Mouse (Mus musculus) thymus, postnatal 25 days (tissue): ENCODE measurements around the gene Flvcr2.
"Not testable (repeated sequence)": the region's sequence is repeated elsewhere in the genome, so short reads cannot be mapped to it uniquely, and the experiment has no call there.

Source experiments
- DNase-seq: peaks from one replicate; pipeline ENCODE4 v3.0.0; 2022

The Flvcr2 gene

DNA sequence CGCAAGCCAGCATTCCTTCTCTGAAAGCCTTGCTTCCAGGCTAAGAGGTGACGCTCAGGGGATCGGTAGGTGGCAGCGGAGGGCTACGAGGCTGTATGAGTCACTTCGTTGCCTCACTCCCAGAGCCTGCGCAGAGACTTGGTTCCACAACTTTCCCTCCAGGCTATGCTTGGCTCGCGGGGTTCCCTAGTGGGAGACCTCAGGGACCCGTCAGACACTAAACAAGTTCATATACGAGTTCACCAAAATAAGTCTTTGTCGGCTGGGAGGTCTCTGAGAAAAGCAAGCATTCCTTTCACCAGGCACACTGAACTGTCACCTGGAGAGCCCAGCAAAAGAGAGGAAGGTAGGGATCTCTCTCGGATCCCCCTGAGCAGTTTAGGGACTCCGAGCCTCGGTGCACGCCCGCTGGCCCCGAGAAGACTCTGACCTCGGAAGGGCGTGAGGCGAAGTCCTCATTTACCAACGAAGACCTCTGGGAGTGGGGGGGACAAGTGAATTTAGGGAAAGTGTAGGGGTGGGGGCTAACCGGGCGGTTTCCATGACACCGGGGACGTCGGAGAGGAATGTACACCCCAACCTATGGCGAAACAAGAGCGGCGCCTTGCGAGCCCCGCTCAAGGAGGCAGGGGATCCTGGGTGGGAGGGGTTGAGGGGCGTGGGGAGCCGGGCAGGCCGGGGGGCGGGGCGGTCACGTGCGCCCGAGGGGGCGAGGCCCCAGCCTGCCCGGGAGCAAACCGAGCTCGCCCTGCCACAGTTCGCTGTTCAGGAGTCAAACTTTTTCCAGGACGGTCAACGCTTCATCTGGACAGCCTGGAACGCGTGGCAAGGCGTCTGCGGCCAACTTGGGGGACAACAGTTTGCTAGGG lies at the start of gene Flvcr2:
Gene Flvcr2 (plus strand): TSS at position 713 of the 869 bp plus-strand sequence.
- peak; percentile 68 for DNase-seq

DNA sequence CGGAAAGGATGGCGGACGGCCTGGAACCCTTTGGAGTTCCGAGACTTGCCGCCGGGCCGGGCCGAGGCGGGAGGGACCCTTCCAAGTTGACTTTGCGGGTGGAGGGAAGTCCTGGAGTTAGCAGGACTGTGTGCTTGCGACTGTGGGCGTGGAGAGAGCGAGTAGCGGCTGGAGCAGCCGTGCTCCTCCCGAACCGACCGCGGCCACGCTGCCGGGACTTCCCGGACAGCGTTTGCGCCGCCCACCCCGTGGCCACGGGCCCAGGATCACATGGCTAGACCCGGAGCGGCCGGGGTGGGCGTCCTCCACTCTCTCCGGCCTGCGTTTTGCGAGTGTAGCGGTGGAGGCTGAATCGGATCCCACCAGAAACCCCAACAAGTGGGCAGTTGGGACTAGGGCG lies 48.2 kb upstream of the Flvcr2 start:
- not testable (repeated sequence) for DNase-seq

DNA sequence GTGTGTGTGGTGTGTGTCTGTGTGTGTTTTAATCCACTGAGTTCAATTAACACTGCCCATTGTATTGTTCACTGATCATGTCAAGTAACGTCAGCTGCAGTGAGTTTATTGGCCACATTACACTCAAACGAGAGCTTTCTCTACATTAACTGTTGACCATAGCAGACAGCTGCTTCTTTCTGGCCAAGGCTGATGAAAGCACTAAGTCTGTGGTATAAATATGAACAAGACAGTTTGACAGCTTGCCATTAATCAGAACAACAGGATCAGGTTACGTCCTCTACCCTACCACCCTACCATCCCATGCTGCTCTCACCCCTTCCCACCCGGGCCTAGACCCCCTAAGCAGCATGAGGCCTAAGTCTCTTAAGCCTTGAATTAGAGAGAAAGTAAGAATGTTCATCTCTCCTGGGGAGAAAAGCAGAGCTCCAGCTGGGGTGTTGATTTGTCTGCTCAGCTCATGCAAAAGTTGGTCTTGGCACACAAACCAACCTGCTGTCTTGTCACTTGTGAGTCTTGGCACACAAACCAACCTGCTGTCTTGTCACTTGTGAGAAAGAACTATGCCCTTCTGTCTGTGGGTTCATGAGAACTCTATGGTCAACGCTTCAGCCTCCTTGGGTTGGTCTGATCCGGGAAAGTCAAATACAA lies 46.0 kb upstream of the Flvcr2 start:
- no peak for DNase-seq

GRCm38 (mm10) chr12:85700842-85701223 lies 45.5 kb upstream of the Flvcr2 start:
- DNase-seq, result no peak

DNA sequence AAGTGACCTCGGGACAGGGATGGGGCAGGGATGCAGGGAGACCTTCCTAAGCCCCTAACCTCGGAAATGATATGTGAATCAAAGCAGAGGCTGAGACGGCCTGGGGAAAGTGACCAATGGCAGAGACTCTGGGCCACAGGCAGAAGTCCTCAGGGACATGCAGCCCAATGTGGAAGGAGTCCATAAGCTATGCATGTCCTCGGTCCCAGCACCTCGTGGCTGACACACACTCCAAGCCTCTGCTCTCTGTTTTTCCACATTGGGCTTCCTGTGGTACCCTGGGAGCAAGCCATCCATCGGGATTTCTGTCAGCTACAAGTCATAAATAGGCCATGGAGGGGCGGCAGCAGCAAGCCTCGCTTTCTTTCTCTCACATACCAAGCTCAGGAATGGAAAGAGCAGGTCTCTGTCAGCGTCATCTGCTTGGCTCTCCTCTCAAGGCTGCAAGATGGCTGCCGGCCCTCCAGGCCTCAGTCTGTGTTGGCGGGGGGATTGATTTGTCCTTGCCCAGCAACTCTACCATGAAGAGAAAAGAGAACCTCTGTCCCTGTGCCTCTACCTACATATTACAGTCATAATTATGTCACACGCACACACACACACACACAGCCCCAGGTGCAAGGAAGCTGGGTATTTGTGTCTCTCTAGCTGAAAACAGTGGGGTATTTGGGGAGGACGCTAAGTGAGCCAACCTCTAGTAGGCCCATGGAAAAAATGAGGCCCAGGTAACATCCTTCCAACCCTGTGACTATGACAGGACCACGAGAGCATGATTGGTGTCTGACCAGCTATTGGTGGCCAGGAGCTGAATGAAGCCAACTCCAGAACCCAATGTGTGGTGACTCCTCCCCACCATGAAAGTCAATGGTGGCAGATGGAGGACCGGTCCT lies 43.9 kb upstream of the Flvcr2 start:
- no peak for DNase-seq

DNA sequence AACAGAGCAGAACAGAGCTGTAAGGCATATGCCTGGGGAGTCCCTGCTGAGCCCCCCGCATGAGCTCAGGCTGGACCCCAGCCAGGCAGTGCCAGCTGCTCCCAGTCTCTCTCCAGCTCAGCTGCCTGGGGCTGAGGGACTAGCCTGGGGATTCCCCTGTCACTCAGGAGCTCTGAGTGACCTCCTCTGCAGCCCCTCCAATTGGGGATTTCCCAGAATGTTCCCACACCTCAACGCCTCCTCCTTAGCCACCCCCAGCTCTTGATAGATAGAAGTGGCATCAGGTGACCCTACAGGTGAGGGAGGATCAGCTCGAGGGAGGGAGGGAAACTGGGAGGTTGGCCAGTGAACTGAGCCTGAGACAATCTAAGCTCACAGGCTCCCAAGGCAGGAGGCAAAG lies 42.8 kb upstream of the Flvcr2 start:
- no peak for DNase-seq

GRCm38 (mm10) chr12:85704566-85704965 lies 41.8 kb upstream of the Flvcr2 start:
- peak; percentile 27 for DNase-seq

GRCm38 (mm10) chr12:85705002-85705830 lies 41.1 kb upstream of the Flvcr2 start:
- DNase-seq, result peak; percentile 85

- no peak for DNase-seq
Measured at GRCm38 (mm10) chr12:85705831-85706530, 40.4 kb upstream of the Flvcr2 start.

DNA sequence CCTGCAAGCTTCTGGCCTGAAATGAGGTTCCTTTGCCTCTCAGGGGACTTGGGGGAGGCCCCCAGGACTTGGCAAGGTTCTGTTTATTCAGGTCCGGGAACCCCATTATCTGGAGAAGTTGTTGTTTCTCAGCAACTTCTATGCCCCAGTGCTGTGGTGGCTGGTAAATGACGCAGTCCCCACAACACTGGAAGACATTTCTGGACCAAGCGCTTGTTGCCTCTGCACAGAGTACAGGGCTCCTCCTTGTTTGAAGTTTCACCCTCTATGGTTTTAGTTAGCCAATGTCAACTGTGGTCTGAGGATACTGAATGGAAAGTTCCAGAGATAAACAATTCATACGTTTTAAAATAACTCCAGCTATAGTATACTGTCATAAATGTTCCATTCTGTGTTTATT lies 39.4 kb upstream of the Flvcr2 start:
- DNase-seq, result no peak

GRCm38 (mm10) chr12:85707391-85707790 lies 38.9 kb upstream of the Flvcr2 start:
- no peak for DNase-seq

DNA sequence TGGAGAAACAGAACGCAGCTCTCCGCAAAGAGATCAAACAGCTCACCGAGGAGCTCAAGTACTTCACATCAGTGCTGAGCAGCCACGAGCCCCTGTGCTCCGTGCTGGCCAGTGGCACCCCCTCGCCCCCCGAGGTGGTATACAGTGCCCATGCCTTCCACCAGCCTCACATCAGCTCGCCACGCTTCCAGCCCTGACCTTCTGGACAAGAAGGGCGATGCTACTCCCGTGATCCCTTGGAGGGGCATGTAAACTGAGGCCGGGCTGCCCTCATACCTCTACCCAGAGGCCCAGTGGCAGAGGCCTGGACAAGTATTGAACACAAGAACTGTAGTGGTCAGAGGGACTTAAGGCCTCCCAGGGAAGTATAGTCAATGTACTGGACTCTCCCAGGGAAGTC lies 37.8 kb upstream of the Flvcr2 start:
- no peak for DNase-seq

DNA sequence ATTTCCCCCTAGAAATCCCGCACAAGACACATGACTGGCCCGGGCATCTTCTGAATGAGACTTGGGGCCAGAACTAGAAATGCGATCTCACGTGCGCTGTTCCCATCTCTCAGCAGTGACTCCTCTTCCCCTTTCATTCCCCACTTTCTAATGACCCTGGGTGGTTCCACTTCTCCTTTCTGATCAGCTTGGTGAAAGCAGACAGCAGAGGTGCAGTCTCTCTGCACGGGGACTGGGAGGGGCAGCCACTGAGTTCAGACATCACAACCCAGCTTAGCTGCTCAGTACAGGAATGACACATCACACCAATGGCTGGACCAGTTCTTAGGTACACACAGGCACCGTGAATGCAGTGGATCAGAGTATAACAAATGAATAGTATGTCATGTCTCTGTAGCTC lies 35.6 kb upstream of the Flvcr2 start:
- no peak for DNase-seq

DNA sequence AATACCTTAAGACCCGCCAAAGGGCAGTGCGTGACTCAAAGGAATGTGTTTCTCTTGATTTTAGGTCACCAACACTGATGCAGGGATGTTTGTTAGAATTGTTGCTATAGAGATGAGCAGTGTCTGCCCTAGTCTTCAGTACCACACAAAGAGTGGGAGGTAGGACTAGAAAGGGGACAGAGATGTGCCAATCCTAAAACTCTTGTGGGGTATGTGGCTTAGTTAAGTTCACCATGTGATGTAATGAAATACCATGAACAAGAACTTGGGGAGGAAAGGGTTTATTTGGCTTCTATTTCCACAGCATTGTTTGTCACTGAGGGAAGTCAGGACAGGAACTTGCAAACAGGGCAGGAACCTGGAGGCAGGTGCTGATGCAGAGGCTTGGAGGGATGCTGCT lies 33.8 kb upstream of the Flvcr2 start:
- no peak for DNase-seq

DNA sequence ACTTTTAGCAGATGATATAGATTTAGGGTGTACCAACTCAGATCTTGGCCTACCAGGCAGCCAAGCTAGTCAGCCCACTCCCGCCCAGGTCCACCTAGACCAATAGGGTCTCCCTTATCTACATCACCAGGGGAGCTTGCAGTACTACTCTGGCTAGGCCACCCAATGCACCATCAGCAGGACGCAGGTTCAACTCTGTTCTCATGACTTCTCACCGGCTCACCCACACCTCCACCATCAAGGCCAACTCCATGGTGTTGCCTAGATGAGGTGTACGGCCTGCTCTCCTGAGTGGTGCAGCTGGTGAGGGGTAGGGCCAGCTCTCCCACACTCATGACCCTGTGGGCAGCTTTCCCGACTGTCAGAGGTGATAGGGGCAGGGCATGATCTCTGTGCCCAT lies 32.2 kb upstream of the Flvcr2 start:
- no peak for DNase-seq

DNA sequence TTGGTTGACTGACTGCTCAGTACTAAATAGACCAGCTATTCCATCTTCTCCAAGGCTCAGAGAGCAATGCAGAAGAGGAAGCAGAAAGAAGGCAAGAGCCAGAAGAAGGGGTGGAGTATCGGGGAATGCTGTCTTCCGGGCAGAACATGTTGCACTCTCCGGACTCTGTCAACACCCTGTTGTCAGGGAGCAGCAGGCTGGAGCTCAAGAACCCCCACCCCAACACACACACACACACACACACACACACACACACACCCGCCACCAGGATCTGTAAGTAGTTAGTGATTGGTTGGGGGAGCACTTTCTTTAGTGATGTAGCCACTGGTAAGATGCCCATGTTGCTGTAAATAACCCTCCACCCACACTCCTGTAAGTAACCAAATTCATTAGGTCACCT lies 21.0 kb upstream of the Flvcr2 start:
- no peak for DNase-seq

- DNase-seq, result no peak
Measured at GRCm38 (mm10) chr12:85726729-85727397, 19.5 kb upstream of the Flvcr2 start.

DNA sequence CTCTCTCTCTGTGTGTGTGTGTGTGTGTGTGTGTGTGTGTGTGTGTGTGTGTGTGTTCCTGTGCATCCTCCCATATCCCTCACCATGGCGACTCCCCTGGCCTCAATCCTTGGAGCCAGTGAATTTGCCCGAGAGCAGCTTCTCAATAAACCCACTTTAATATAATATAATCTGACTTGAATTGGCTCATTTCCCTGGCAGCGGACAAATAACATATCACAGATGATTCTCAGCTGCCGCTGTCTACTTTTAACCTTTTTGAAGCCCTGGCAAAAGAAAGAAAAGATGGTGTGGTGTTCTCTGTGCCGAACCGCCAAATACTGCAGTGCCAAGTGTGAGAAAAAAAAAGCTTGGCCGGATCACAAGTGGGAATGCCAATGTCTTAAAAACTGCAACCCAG lies 18.2 kb upstream of the Flvcr2 start:
- DNase-seq, result no peak

- peak; percentile 54 for DNase-seq
Measured at GRCm38 (mm10) chr12:85729022-85729944, 17.1 kb upstream of the Flvcr2 start.

- DNase-seq, result no peak
Measured at GRCm38 (mm10) chr12:85729945-85730290, 16.4 kb upstream of the Flvcr2 start.
